Mouse (Mus musculus) CH12.LX (cell line): ENCODE measurements around the gene Gmpr2. TPM values are rescaled to one million over a fixed set of nuclear protein-coding genes. Genes with fewer than 3 reads are reported as not detected.
A peak's percentile ranks its signal among the peaks of the same experiment; 100 is the strongest.

Experiments
- DNase-seq: peaks from one replicate; pipeline ENCODE4 v3.0.0-alpha.2; 2013; ENCODE audit errors: extremely low read depth
- H3K27ac ChIP-seq: 2 replicates; pipeline ENCODE4 v1.5.1; 2012; ENCODE audit warnings: low read depth, mild to moderate bottlenecking, control low read depth, moderate library complexity; ENCODE audit not compliant: insufficient read depth
- H3K27me3 ChIP-seq: replicated peaks from 2 replicates; pipeline ENCODE3; 2012; ENCODE audit warnings: inconsistent platforms
- H3K36me3 ChIP-seq, 2 experiments: replicated peaks in 1 of 2; 2 replicates each; pipeline versions ENCODE3 to v1.6.1; 2012; ENCODE audit warnings: inconsistent platforms in 1 of 2, low read length in 1 of 2, mild to moderate bottlenecking in 1 of 2, mixed read lengths in 1 of 2, moderate library complexity in 1 of 2; ENCODE audit not compliant: control insufficient read depth in 1 of 2, insufficient read depth in 1 of 2
- H3K4me1 ChIP-seq, 2 experiments: 2 replicates each; pipeline ENCODE4 v1.6.1; 2012; ENCODE audit warnings: inconsistent platforms in 1 of 2, moderate library complexity in 1 of 2; ENCODE audit not compliant: insufficient read depth in 2 of 2, control insufficient read depth in 1 of 2
- H3K4me2 ChIP-seq: 2 replicates; pipeline ENCODE4 v1.6.1; 2012; ENCODE audit warnings: low read depth, mild to moderate bottlenecking, control low read depth; ENCODE audit not compliant: poor library complexity, insufficient read depth, severe bottlenecking
- H3K4me3 ChIP-seq, 3 experiments: fragments of 150-350 bp in 1 of 3; sonication (generic) in 1 of 3; replicated peaks in 1 of 3; 2 replicates each; pipeline versions ENCODE3 to v1.5.1; 2011 to 2012; ENCODE audit warnings: low read depth in 2 of 3, low read length in 2 of 3, mild to moderate bottlenecking in 2 of 3, moderate library complexity in 2 of 3, control low read depth in 1 of 3, improper control_type of control experiment in 1 of 3, inconsistent platforms in 1 of 3, mixed read lengths in 1 of 3; ENCODE audit not compliant: poor library complexity in 1 of 3
- H3K79me2 ChIP-seq: replicated peaks from 2 replicates; pipeline ENCODE4 v1.6.1; 2012; ENCODE audit warnings: mild to moderate bottlenecking, moderate library complexity; ENCODE audit not compliant: control insufficient read depth, poor library complexity, insufficient read depth, severe bottlenecking; ENCODE audit errors: extremely low read depth
- H3K9ac ChIP-seq: 2 replicates; pipeline ENCODE4 v1.6.1; 2012; ENCODE audit warnings: low read depth, mild to moderate bottlenecking, control low read depth, moderate library complexity; ENCODE audit not compliant: insufficient read depth
- H3K9me3 ChIP-seq: replicated peaks from 2 replicates; pipeline ENCODE3; 2012; ENCODE audit warnings: low read length, inconsistent platforms, mixed read lengths
- BHLHE40 ChIP-seq: IDR thresholded peaks from 2 replicates; pipeline ENCODE4 v1.6.1; 2011; ENCODE audit warnings: mild to moderate bottlenecking, low read depth, low read length, improper control_type of control experiment
- CHD2 ChIP-seq: IDR thresholded peaks from 2 replicates; pipeline ENCODE4 v1.6.1; 2011; ENCODE audit warnings: low read length, improper control_type of control experiment
- CTCF ChIP-seq, 2 experiments: IDR thresholded peaks in 1 of 2; conservative IDR thresholded peaks in 1 of 2; 2 replicates each; pipeline ENCODE4 v1.5.1; 2011 to 2012; ENCODE audit warnings: low read depth in 2 of 2, low read length in 2 of 2, improper control_type of control experiment in 1 of 2, inconsistent platforms in 1 of 2, mild to moderate bottlenecking in 1 of 2, moderate library complexity in 1 of 2
- ELF1 ChIP-seq: IDR thresholded peaks from 2 replicates; pipeline ENCODE4 v1.6.1; 2014; ENCODE audit warnings: low read depth, mild to moderate bottlenecking, inconsistent platforms, low read length, improper control_type of control experiment
- EP300 ChIP-seq: IDR thresholded peaks from 2 replicates; pipeline ENCODE4 v1.6.1; 2011; ENCODE audit warnings: low read length, improper control_type of control experiment
- ETS1 ChIP-seq: conservative IDR thresholded peaks from 2 replicates; pipeline ENCODE4 v1.6.1; 2012; ENCODE audit warnings: low read depth, mild to moderate bottlenecking, inconsistent platforms, low read length, improper control_type of control experiment, moderate library complexity
- GABPA ChIP-seq: IDR thresholded peaks from 2 replicates; pipeline ENCODE4 v1.6.1; 2012; ENCODE audit warnings: low read depth, low read length, improper control_type of control experiment, inconsistent platforms; ENCODE audit not compliant: insufficient replicate concordance
- HCFC1 ChIP-seq: IDR thresholded peaks from 2 replicates; pipeline ENCODE4 v1.6.1; 2012; ENCODE audit warnings: low read depth, mild to moderate bottlenecking, inconsistent platforms, low read length, improper control_type of control experiment
- IRF4 ChIP-seq: IDR thresholded peaks from 2 replicates; pipeline ENCODE4 v1.6.1; 2014; ENCODE audit warnings: low read depth, mild to moderate bottlenecking, inconsistent platforms, low read length, improper control_type of control experiment
- KAT2A ChIP-seq: IDR thresholded peaks from 2 replicates; pipeline ENCODE4 v1.6.1; 2012; ENCODE audit warnings: low read length, improper control_type of control experiment, inconsistent platforms; ENCODE audit not compliant: insufficient replicate concordance
- MAFK ChIP-seq: IDR thresholded peaks from 2 replicates; pipeline ENCODE4 v1.6.1; 2011; ENCODE audit warnings: low read length, improper control_type of control experiment; ENCODE audit not compliant: insufficient replicate concordance
- MAX ChIP-seq: IDR thresholded peaks from 2 replicates; pipeline ENCODE4 v1.6.1; 2011; ENCODE audit warnings: low read length, improper control_type of control experiment
- MAZ ChIP-seq: IDR thresholded peaks from 2 replicates; pipeline ENCODE4 v1.6.1; 2012; ENCODE audit warnings: low read depth, mild to moderate bottlenecking, inconsistent platforms, low read length, improper control_type of control experiment, moderate library complexity
- MEF2A ChIP-seq: IDR thresholded peaks from 2 replicates; pipeline ENCODE4 v1.6.1; 2014; ENCODE audit warnings: low read depth, mild to moderate bottlenecking, inconsistent platforms, low read length, improper control_type of control experiment, borderline replicate concordance
- MYC ChIP-seq: IDR thresholded peaks from 2 replicates; pipeline ENCODE4 v1.6.1; 2011; ENCODE audit warnings: low read depth, mild to moderate bottlenecking, improper control_type of control experiment, low read length
- NELFE ChIP-seq: IDR thresholded peaks from 2 replicates; pipeline ENCODE4 v1.6.1; 2011; ENCODE audit warnings: low read depth, low read length, improper control_type of control experiment
- NRF1 ChIP-seq: IDR thresholded peaks from 2 replicates; pipeline ENCODE4 v1.6.1; 2014; ENCODE audit warnings: low read depth, mild to moderate bottlenecking, inconsistent platforms, low read length, improper control_type of control experiment, moderate library complexity
- PAX5 ChIP-seq: IDR thresholded peaks from 2 replicates; pipeline ENCODE4 v1.6.1; 2012; ENCODE audit warnings: low read length, inconsistent platforms, mixed read lengths
- POLR2A ChIP-seq: IDR thresholded peaks from 2 replicates; pipeline ENCODE4 v1.6.1; 2011; ENCODE audit warnings: low read depth, mild to moderate bottlenecking, improper control_type of control experiment, low read length
- RAD21 ChIP-seq: IDR thresholded peaks from 2 replicates; pipeline ENCODE4 v1.6.1; 2011; ENCODE audit warnings: low read depth, mild to moderate bottlenecking, low read length, improper control_type of control experiment, moderate library complexity
- RCOR1 ChIP-seq: conservative IDR thresholded peaks from 2 replicates; pipeline ENCODE4 v1.6.1; 2012; ENCODE audit warnings: low read depth, mild to moderate bottlenecking, inconsistent platforms, low read length, improper control_type of control experiment
- SIN3A ChIP-seq: IDR thresholded peaks from 2 replicates; pipeline ENCODE4 v1.6.1; 2012; ENCODE audit warnings: low read length, improper control_type of control experiment, inconsistent platforms
- SMC3 ChIP-seq: IDR thresholded peaks from 2 replicates; pipeline ENCODE4 v1.6.1; 2011; ENCODE audit warnings: low read depth, low read length, improper control_type of control experiment
- TBP ChIP-seq: conservative IDR thresholded peaks from 2 replicates; pipeline ENCODE4 v1.6.1; 2011; ENCODE audit warnings: low read depth, low read length, improper control_type of control experiment
- TCF12 ChIP-seq: IDR thresholded peaks from 2 replicates; pipeline ENCODE4 v1.6.1; 2014; ENCODE audit warnings: low read depth, mild to moderate bottlenecking, inconsistent platforms, low read length, improper control_type of control experiment
- UBTF ChIP-seq: IDR thresholded peaks from 2 replicates; pipeline ENCODE4 v1.6.1; 2012; ENCODE audit warnings: low read depth, mild to moderate bottlenecking, inconsistent platforms, low read length, improper control_type of control experiment, moderate library complexity
- USF1 ChIP-seq: IDR thresholded peaks from 2 replicates; pipeline ENCODE4 v1.6.1; 2014; ENCODE audit warnings: low read depth, mild to moderate bottlenecking, inconsistent platforms, low read length, improper control_type of control experiment
- ZC3H11A ChIP-seq: IDR thresholded peaks from 2 replicates; pipeline ENCODE4 v1.6.1; 2012; ENCODE audit warnings: low read depth, mild to moderate bottlenecking, inconsistent platforms, low read length, improper control_type of control experiment
- ZKSCAN1 ChIP-seq: IDR thresholded peaks from 2 replicates; pipeline ENCODE4 v1.6.1; 2012; ENCODE audit warnings: low read depth, inconsistent platforms, low read length, improper control_type of control experiment, borderline replicate concordance
- ZMIZ1 ChIP-seq: IDR thresholded peaks from 2 replicates; pipeline ENCODE4 v1.6.1; 2012; ENCODE audit warnings: low read depth, mild to moderate bottlenecking, inconsistent platforms, low read length, improper control_type of control experiment
- dilution Hi-C: fragments of 300-500 bp; cut with MboI; formaldehyde crosslinking; loops from 2 replicates; pipeline ENCODE4 v1.14.3; 2020; ENCODE audit warnings: low sequenced_read_pairs; ENCODE audit not compliant: extremely low pct_unique_long_range_greater_than_20kb, extremely low pct_ligation_motif_present
- in situ Hi-C: fragments of 300-500 bp; cut with MboI; formaldehyde crosslinking; loops from 3 replicates; pipeline ENCODE4 v1.14.3; 2019; ENCODE audit warnings: low sequenced_read_pairs, low pct_ligation_motif_present, low pct_unique_long_range_greater_than_20kb, mixed read lengths
- polyA plus RNA-seq: library from polyadenylated mRNA; unstranded; fragments of >175 nt; gene quantifications from 2 replicates; pipeline ENCODE4 v1.2.1, GENCODE M21; 2012; ENCODE audit warnings: low read depth; ENCODE audit not compliant: insufficient read length
- total RNA-seq, 2 experiments: library from RNA; depleted of rRNA; stranded (reverse); fragments of 300-350 nt in 1 of 2; fragments of >200 nt in 1 of 2; gene quantifications; 2 replicates each; pipeline ENCODE4 v1.2.3; 2012 to 2014

Gmpr2 gene
- total and polyA plus RNA-seq, 3 experiments = 34.7 to 51.3 (median 37.3) TPM

GRCm38 (mm10) chr14:55721076-55721475 lies 49.3 kb downstream of the Gmpr2 start:
- no peak for DNase-seq
- Histone ChIP-seq H3K36me3 (peaks cover 34 to 46% of the 10 kb centered on the region in 2 experiments), H3K27me3 (peaks cover 4% of the 10 kb centered on the region), H3K79me2 (no peaks in the 10 kb centered on the region), H3K9ac (peak overlapping the region; percentile 62; the same call in 1 of the 2 replicates), H3K27ac (no peak overlapping the region), H3K4me2 (peak overlapping the region; percentile 58), H3K9me3 (no peaks in the 10 kb centered on the region), H3K4me3 (peak overlapping the region; percentile 44 to 84 (median 65)), H3K4me1 (peaks cover 15 to 40% of the 10 kb centered on the region in 2 experiments)
- dilution Hi-C loops (no loop called here), in situ Hi-C loops (no loop called here)
- TF ChIP-seq SIN3A (no peak), MEF2A (no peak), RCOR1 (no peak), CTCF (conservative IDR thresholded peaks at IDR 0.05 in 1 of 2, IDR thresholded peaks at IDR 0.05 in 1 of 2; ENCODE audit: low read depth in 2 of 2, low read length in 2 of 2) (no peak), ELF1 (no peak), CHD2 (no peak), UBTF (no peak), ZMIZ1 (no peak), MAFK (no peak), ZKSCAN1 (no peak), EP300 (no peak), BHLHE40 (no peak), ETS1 (no peak), TCF12 (no peak), KAT2A (no peak), USF1 (no peak), PAX5 (no peak)

- H3K27ac ChIP-seq = peak within 1 kb of the TSS; percentile 70
- peaks cover 12% of the 10 kb centered on the region for H3K27me3 ChIP-seq
- H3K4me3 ChIP-seq = peak within 1 kb of the TSS; percentile 44 to 84 (median 65)
- H3K4me2 ChIP-seq = peak within 1 kb of the TSS; percentile 58
- H3K4me1 ChIP-seq = peaks cover 15 to 40% of the 10 kb centered on the region in 2 experiments
- in situ Hi-C loops = no loop called here
- dilution Hi-C loops = no loop called here
- H3K9ac ChIP-seq = peak within 1 kb of the TSS; percentile 62
- H3K79me2 ChIP-seq = no peaks in the 10 kb centered on the region
- DNase-seq = peak; percentile 91
- peaks cover 29 to 38% of the 10 kb centered on the region in 2 experiments for H3K36me3 ChIP-seq
- no peaks in the 10 kb centered on the region for H3K9me3 ChIP-seq
- TF ChIP-seq IRF4 (peak; percentile 67), MAX (peak; percentile 87), RAD21 (no peak), ZC3H11A (no peak), NELFE (peak; percentile 55), ZKSCAN1 (no peak), MEF2A (peak; percentile 48; the same call in 1 of the 2 replicates), SIN3A (peak; percentile 75), USF1 (peak; percentile 21), RCOR1 (no peak), SMC3 (peak; percentile 15; the same call in 1 of the 2 replicates), MAZ (peak; percentile 30; the same call in 1 of the 2 replicates), BHLHE40 (peak; percentile 57; the same call in 1 of the 2 replicates), NRF1 (peak; percentile 20; the same call in 1 of the 2 replicates), GABPA (peak; percentile 85), CTCF (conservative IDR thresholded peaks at IDR 0.05 in 1 of 2, IDR thresholded peaks at IDR 0.05 in 1 of 2; ENCODE audit: low read depth in 2 of 2, low read length in 2 of 2) (peak; percentile 46 to 90), MYC (peak; percentile 90; the same call in 1 of the 2 replicates), ELF1 (peak; percentile 90), POLR2A (peak; percentile 75), HCFC1 (peak; percentile 83), TBP (0 out of 2 replicates have a peak, but pooled peaks have one; percentile 27), TCF12 (peak; percentile 92)
These were observed 50.1 kb downstream of the Gmpr2 start, which contains the start of gene Rabggta for GRCm38 (mm10) chr14:55721700-55722437. Gene Rabggta, minus strand, starts transcription at chr14:55722263.
